Mouse (Mus musculus): ENCODE results near the gene Ppfia1.

Gene Ppfia1

DNA sequence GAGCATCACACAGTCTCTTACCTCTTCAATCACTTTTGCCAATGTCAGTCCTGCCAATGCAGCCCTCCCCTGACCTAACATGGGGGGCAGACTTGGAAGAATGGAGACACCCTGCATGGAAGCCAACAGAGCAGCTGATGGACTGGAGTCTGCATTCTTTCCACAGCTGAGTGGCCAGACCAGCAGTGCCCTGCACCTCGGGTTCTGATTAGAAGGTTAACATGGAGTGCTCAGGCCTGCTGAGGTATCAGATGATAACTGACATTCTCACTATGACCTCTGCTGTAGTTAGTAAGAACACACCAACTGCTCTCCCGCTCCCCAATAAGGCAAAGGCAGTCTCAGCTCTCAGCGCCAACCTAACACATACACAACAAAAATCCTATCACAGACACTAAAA is 8.3 kb downstream of the Ppfia1 start:
- 77% methylated on average over 3 of the region's 3 CpGs for WGBS

DNA sequence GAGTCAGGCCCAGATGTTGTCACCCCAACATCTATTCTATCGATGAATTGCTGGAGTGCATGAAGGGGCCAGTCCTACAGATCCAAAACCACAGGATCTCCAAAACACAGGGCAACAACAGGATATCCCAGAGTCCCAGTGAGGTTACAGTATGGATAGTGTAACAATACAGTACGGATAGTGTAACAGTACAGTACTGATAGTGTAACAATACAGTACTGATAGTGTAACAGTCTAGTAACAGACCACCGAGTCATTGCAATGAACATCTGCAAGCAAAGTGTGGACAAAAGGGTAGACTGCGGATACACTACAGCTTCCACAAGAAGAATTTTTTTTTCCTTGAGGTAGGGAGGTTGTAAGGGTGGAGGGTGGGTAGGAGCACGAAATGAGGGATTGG is 12.2 kb downstream of the Ppfia1 start:
- WGBS: 85% methylated on average over 5 of the region's 5 CpGs

DNA sequence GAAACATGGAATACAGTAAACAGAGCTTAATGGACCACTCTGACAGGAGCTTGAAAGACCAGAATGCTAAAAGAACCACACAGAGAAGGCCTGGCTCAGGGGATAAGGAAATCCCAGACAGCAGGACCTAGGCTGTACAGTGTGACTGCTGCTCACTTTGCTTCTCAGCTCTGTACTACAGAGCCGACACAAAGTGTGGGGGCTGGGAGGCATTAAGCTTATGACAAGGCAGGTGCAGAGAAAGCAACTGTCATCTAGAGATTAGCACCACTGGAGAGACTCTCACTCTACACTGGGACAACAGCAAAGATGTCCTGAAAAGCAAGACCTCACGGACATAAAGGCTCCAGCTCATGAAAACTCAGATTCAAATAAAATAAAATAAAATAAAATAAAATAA is 14.4 kb downstream of the Ppfia1 start:
- WGBS: 75% methylated on average over 2 of the region's 2 CpGs

DNA sequence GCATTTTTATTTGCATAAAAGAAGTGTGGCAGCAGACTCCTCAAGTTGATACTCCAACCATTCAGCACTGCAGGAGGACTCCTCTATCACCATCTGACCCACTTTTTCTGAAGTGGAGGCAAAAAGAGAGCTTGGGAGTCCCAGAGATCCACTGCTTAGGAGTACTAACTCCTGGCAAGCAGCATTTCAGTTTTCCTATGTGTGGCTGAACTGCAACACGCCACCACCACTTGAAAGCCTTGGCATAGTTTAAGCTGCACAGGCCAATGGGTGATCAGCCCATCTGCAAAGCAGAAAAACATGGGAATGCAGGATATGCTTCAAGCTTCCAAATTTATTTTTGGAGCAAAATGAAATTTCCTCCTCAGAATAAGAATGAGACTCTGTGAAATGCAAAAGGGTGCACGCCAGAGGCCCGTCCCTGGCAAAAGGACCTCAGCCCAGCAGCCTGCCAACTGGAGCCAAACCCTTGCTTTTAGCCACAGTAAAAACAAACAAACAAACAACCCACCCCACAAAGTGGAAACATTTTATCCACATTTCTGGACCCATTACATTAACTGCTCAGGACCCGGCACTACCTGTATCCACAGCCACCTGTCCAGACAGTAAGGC is 15.4 kb downstream of the Ppfia1 start:
- WGBS: 45% methylated on average over 4 of the region's 4 CpGs

DNA sequence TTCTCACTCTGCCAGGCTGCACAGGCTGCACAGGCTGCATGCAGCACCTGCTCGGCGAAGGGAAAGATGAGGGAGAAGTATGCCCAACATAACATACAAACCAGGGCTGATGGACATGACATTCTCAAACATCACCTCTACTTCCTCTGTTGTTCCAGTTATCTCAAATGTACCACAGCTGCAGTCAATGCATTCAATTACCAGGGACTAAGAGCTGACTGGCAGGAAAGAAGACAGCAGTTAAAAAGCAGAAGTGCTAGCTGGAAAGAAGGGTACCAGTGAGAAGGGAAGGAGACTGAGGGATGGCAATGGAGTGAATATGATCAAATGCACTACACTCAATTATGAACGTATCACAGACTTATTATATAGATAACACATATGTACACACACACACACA is 17.2 kb downstream of the Ppfia1 start:
- WGBS: 85% methylated on average over 3 of the region's 3 CpGs

DNA sequence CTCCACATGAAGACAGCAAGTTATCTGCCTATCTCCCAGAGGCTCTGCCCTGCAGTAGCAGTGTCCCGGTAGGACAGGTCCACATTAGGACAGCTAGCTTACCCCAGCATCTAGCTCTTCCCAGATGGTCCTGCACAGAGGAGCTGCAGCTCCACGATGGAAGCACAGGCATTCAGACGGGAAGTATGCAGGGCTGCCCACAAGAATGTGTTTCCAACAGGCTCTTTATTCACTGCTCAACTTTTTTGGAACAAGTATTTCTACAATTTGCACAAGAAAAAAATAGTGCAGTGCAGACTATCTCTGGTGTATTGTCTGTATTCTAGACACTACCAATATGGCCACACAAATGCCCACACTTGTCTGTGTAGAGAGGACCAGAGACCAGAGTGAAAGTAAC is 18.8 kb downstream of the Ppfia1 start:
- WGBS: 62% methylated on average over 3 of the region's 3 CpGs

DNA sequence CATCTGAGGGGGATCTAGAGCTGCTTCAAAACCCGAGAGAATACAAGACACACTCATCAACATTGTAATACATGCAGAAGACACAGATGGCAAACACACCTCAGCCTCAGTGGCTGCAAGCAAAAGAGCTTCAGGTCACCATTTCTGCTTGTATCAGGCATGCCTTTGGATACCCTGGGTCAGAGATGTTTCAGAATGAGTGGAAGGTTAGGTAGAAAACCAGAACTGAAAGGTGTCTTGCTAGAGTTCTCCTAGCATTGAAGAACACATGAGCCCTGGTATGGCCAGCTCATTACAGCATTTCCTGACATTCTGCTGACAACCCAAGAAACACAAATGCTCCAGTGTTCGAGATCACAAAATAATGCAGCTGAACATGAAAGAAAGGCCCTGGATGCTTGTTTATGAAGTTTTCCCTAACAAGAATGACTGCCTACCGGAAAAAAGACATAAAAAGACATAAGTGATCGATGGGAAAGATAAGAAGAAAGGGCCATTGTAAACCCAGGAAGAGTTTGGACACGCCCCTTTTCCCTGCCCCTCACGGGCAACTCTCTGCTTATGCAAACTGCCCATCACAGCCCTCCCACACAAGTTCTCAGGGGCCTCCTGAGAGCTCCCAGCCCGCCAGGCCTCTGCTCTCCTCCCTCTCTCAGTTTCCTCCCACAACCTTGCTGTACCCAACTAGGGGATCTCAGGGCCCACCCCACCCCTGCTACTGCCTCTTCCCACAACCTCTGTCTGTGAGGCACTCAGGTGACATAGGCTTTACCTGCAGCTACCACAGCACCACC is 21.7 kb downstream of the Ppfia1 start:
- 51% methylated on average over 7 of the region's 7 CpGs for WGBS

DNA sequence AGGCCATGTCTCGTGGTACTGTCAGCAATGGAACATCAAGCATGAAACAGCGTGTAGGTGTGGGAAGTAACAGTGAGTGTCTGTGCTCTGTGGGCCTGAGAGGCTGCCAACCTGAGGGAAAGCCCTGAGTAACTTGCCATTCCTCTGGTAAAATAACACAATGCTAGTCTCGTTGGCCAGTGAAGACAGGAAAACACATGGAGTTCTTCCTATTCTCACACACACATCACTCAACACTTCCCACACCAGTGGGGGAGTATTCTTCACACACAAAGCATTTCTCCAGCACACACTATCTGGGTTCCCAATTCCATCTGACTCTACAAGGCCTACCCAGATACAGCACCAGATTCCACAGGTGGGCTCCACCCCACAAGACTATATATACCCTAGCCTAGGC is 23.7 kb downstream of the Ppfia1 start:
- 42% methylated on average over 3 of the region's 3 CpGs for WGBS

DNA sequence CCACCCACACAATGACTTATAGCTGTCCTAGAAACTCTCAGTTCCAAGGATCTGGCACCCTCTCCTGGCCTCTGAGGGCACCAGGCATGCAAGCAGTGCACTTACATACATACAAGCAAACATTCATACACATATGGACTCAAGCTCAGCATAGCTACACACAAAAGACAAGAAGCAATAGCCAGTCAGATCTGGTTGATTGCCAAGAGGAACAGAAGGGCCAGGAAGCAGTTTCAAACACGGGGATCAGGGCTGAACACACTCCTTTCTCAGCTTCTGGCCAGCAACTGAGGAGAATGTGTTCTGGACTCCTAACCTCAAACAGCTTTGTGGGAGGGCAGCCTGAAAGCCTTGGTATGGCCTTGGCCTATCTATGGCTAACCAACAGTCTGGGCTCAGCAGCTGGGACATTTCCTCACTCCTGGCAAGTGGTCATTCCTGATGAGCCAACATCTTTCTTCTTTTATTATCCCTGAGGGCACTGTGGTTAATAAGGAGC is 25.8 kb downstream of the Ppfia1 start:
- WGBS: 21% methylated on average over 1 of the region's 1 CpGs

DNA sequence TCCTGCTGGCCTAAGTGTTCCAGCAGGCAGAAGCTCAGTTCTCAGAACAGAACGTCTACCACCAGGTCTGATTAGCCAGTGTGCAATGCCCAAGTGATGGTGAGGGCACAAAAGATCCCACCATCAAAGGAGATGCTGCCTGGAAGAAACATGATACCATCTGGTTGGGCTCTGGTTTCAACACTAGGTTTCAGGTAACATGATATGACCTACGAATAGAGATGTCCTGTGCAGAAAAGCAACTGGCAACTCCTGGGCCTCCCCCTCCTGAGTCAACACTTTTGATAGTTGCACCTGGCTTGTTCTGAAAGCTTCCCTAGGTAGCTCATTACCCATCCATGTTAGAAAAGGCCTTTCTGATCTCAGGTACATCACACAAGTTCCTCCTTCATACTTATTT is 26.9 kb downstream of the Ppfia1 start:
- WGBS: 80% methylated on average over 2 of the region's 2 CpGs

DNA sequence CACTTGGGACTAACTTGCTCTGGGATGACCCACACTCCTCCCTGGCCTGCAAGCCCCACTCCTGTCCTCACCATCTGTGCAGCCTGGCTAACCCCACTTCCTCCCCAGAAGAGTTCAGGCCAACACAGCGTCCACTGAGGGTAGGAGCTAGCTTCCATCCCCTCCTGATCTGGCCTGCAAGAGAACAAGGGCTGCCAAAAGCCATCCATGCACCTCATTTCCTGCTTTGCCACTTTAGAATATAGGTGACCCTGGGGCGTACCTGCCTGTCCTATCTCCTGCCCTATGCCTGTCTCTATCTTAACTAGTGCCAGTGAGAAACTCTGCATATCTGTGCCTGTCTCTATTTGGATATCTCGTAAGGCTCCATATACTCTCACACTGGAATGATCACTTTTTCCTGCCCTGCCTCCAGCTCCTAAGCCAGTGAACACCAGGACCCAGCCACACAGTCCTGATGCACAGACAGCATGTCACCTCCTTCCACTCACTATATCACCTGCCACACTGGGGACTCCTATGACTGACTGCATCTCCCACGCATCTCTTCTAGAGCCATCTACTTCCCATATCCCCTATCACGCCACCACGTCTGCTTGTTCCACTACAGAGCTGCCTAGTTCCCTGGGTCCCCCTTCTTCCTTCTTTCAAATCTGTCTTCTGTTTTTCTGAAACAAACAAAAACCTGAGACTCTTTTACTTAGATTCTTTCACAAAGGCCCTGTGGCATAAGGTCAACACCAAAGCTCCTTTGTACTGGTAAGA is 28.9 kb downstream of the Ppfia1 start:
- 87% methylated on average over 6 of the region's 6 CpGs for WGBS

DNA sequence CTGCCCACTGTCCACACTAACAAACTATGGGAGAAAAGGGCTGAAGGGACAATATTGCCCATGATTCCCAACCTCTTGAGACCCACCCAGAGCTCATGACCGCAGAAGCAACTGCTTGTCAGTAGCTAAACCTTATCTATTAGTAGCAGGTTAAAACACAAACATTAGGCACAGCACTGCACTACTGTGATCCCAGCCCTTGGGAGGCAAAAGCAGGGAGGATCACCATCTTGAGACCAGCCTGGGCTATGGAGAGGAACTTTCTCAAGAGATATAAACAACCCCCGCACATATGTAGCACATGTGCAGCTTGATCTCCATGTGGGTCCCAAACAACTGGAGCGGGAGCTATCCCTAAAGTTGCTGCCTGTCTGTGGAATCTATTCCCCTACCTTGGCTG is 30.1 kb downstream of the Ppfia1 start:
- 96% methylated on average over 3 of the region's 3 CpGs for WGBS

DNA sequence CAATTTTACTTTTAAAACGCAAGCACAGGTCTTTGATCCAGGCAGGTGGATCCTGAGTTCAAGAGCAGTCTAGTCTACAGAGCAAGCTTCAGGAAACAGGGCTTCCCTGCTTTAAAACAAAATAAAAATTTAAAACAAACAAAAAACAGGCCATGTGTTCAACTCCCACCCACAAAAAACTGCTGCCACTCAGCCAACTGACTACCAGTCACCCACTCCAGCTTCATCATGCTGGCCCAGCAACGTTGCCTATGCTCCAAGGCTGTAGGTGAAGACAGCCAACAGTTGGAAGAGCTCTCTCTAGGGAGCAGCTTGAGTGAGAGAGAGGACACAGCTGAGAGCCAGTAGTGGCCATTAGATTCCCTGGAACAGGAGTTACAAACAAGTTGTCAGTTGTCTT is 31.6 kb downstream of the Ppfia1 start:
- 57% methylated on average over 2 of the region's 2 CpGs for WGBS

DNA sequence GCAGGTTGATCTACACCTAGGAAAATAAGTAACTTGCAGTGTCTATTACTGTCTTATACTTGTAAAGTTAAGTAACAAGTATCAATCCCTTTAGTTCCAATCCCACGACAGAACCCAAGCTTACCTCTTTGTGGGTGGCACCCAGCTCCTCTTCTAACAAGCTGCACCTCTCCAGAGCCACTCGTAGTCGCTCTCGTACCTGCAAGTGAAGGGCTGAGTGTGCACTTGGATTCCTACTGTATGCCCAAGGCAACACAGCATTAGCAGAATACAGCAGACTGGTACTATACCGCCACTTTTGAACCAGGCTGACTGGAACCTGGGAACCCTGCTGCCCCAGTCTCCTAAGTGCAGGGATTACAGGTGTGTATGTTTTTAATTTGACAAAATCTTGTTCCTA is 33.7 kb downstream of the Ppfia1 start:
- 92% methylated on average over 5 of the region's 5 CpGs for WGBS

DNA sequence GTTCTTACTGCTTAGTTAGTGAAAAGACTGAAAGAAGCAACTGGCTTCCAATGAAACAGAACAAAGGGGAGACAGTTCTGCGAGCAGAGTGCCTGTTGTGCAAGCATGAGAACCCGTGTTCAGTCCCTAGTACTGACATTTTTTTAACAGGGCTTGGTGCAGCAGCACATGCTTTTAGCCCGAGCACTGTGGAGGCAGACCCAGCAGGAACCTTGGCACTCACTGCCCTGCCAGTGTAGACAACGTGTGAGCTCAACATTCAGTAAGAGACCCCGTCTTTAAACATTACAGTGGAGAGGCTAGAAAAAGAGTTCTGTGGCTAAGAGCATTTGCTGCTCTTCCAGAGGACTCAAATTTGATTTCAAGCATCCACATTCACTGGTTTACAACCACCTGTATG is 36.8 kb downstream of the Ppfia1 start:
- WGBS: 65% methylated on average over 5 of the region's 5 CpGs

DNA sequence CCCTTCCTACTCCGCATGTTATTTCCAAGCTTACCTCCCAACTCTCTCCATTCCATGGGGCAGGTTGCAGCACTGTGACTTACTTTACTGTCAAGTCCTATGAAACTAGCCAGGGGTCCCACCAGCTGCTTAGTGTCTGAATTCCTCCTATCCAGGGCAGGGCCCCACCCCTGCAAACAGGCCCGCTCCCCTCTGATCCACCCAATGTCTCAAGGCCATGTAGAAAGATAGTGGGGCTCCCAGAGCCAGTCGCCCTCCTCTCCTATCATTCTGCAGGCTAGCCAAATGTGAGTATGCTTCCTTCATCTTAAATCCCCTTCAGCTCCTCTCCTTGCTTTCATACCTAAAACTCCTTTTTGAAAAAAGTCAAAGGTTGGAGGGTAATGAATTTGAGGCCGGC is 44.4 kb downstream of the Ppfia1 start:
- over 99% methylated on average over 4 of the region's 4 CpGs for whole genome bisulfite sequencing

DNA sequence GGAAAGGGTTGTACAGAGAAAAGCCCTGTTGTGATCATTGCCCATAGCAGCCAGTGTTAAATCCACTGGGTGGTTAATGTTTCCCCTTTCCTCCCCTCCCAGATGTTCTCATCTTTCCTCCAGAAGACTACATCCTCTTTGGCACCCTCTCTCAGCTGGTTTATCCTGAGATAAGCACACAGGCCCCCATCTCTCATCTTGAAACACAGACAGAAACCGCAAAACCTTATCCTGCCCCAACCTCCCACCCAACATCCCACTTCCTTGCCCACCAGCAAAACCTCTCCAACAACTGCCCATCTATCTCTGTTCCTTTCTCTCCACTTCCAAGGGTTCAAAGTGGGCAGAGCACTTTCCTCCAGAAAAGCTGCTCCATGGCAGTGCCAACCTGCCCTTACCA is 46.7 kb downstream of the Ppfia1 start:
- WGBS: 96% methylated on average over 1 of the region's 1 CpGs

DNA sequence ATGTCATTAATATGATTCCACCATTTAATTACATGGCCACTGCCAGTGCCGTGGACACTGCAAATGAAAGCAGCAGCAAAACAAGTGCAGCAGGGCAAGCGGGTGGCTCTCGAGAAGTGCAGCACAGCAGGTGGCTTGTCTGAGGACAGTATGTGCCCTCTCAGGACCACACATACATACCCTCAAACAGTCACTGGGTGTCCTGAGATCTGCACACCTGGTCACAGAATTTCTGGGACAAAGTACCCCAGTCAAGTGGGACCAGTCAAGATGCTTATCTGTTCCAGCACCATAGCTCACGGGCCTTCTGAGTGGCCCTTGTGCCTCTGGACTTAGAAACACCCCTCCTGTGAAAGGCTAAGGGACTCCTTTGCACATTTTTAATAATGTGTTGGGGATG is 49.6 kb downstream of the Ppfia1 start:
- 86% methylated on average over 4 of the region's 4 CpGs for WGBS

DNA sequence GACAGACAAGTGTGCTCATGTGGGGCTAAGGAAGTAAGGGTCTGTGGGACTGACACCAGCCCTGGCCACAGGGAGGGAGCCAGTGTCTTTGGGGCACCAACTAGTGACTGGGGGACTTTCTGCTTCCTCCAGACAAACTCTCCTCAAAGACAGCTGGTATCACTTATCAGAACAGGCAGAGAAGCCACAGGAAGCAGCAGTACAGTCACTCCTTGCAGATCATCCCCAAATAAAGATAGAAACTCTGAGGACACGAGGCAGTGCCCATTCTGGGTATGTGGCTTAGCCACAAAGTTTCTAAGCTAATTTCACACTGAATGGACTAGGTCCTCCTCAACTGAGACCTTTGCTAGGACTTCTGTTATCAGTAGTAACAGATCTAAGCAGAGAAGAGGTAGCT is 60.6 kb downstream of the Ppfia1 start:
- WGBS: 69% methylated on average over 1 of the region's 1 CpGs

DNA sequence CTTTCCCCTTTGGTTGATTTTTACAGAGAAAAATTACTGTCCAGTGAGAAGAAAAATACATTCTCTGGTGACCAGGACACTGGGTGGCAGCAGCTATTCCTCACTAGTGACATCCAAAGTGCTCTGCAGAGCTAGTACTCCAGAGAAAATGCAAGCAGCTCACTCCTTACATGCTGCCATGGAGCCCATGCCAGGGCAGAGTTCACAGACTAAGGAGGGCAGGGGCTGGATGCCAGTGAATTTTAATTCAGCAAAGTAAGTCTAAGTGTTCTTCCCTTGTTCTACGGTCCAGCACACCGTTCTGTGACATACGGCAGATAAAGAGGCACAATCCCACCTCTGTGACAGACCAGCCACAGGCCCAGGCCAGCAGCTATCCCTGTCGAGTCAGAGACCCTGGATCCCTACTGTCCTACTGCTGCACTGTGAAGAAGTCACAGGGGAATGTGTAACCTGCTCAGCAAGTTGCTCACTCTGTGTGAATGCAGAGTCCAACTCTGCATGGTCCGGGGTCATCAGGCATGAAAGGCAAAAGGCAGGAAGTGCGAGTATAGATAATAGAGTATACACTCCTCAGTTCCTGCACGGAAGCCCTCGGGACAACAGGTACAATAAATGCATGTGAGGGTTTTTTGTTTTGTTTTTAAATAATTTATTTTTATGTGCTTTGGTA is 63.2 kb downstream of the Ppfia1 start:
- 82% methylated on average over 8 of the region's 8 CpGs for WGBS

DNA sequence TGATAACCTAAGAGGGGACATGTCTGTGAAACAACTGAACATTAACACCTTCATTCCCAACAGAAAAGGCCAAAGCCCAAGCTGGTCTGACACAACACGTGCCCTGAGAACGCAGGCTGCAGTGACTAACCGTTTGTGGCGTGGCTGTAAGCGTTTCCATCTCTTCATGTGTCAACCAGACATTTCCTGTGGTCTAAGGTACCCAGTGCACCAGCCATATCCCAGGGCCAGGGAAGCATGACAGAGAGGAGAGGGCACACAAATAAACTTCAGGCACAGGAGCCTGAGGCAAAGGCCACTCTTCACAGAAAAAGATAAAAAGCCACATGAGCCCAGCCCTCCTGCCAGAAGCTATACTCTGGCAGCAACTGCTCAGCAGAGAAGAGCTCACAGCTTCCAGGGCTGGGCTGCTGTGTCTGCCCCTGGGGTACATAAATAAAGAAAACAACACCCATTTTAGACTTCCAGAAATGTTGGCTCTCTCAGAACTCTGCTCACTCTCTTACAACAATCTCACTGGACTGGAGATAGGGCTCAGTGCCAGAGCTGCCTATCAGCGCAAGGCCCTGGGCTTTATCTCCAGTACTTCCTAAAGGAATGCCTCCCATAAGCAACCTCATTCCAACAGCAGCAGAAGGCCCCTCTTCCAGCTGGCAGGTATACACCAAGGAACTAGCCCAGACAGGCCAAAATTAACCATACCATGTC is 64.3 kb downstream of the Ppfia1 start:
- WGBS: 91% methylated on average over 6 of the region's 6 CpGs

DNA sequence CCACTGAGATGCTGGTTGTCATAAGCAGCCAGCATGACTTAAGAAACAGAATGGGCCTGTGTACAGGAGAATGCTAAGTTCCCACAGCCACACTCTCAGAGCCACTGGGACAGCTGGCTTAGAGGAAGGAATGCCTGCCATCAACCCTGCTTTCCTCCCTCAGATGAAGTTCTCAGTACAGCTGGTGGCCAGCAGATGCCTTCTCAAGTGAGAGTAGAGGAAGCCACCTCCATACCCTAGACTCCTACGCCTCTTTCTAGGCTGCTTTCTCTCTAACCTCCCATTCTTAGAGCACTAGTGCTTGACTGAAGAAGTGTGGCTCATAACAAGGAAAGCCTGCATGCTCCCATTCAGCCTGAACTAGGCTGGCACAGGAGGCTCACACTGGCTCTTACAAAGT is 74.0 kb downstream of the Ppfia1 start:
- WGBS: 52% methylated on average over 1 of the region's 1 CpGs
